Mouse (Mus musculus) liver, postnatal 0 days (tissue): ENCODE measurements around the gene Eef1akmt2. TPM values are rescaled to one million over a fixed set of nuclear protein-coding genes. Genes with fewer than 3 reads are reported as not detected.
A peak's percentile ranks its signal among the peaks of the same experiment; 100 is the strongest.

ENCODE experiments used
- ATAC-seq: fragments of 200-750 bp; cut with Nextera tagmentation; 2 replicates; pipeline ENCODE4 v1.8.0; 2017; ENCODE audit warnings: mild to moderate bottlenecking, moderate library complexity
- DNase-seq: peaks from one replicate; pipeline ENCODE4 v3.0.0-alpha.2; 2016
- H3K27ac ChIP-seq: fragments of 300-500 bp; sonication (generic); 2 replicates; pipeline ENCODE4 v1.5.1; 2014; ENCODE audit warnings: antibody characterized with exemption, moderate library complexity, mild to moderate bottlenecking, low read depth
- H3K27me3 ChIP-seq: fragments of 300-500 bp; sonication (generic); 2 replicates; pipeline ENCODE4 v1.6.1; 2014; ENCODE audit warnings: low read length, control low read depth, mixed read lengths; ENCODE audit not compliant: insufficient read depth
- H3K36me3 ChIP-seq: fragments of 300-500 bp; sonication (generic); replicated peaks from 2 replicates; pipeline ENCODE4 v1.6.1; 2014; ENCODE audit warnings: mild to moderate bottlenecking, control low read depth, low read length, moderate library complexity, mixed read lengths; ENCODE audit not compliant: insufficient read depth
- H3K4me1 ChIP-seq: fragments of 300-500 bp; sonication (generic); 2 replicates; pipeline ENCODE4 v1.6.1; 2014; ENCODE audit warnings: antibody characterized with exemption, mild to moderate bottlenecking, control low read depth; ENCODE audit not compliant: insufficient read depth
- H3K4me2 ChIP-seq: fragments of 300-500 bp; sonication (generic); 2 replicates; pipeline ENCODE4 v1.6.1; 2014; ENCODE audit warnings: low read depth, mild to moderate bottlenecking, low read length, moderate library complexity, mixed read lengths
- H3K4me3 ChIP-seq: fragments of 300-500 bp; sonication (generic); 2 replicates; pipeline ENCODE4 v1.5.1; 2014; ENCODE audit warnings: low read depth, low read length
- H3K9ac ChIP-seq: fragments of 300-500 bp; sonication (generic); replicated peaks from 2 replicates; pipeline ENCODE4 v1.6.1; 2014; ENCODE audit warnings: mild to moderate bottlenecking, moderate library complexity
- H3K9me3 ChIP-seq: fragments of 300-500 bp; sonication (generic); 2 replicates; pipeline ENCODE4 v1.6.1; 2016; ENCODE audit warnings: mild to moderate bottlenecking, control low read depth, low read length, mixed read lengths
- CTCF ChIP-seq: sonication (generic); IDR thresholded peaks from 2 replicates; pipeline ENCODE4 v1.5.1; 2016; ENCODE audit warnings: antibody characterized with exemption, low read depth
- EP300 ChIP-seq: IDR thresholded peaks from 2 replicates; pipeline ENCODE4 v1.6.1; 2016; ENCODE audit warnings: antibody characterized with exemption, low read depth, mild to moderate bottlenecking
- WGBS: fragments of 180-500 bp; shearing (Covaris S2); extraction: QIAGEN DNeasy Blood & Tissue Kit; methylation state at CpG from one replicate; pipeline ENCODE4 v1.1.7; 2014; ENCODE audit not compliant: insufficient replicate concordance; 5-methylcytosine and 5-hydroxymethylcytosine counted together
- polyA plus RNA-seq: library from polyadenylated mRNA; unstranded; fragments of >200 nt; fragmentation: Nextera tagmentation; extraction: Ambion mirVana; gene quantifications from 2 replicates; pipeline ENCODE4 v1.2.1, GENCODE M21; 2015

Gene Eef1akmt2
- polyA plus RNA-seq, 1 experiment from 2014 or later: 14.1 TPM

DNA sequence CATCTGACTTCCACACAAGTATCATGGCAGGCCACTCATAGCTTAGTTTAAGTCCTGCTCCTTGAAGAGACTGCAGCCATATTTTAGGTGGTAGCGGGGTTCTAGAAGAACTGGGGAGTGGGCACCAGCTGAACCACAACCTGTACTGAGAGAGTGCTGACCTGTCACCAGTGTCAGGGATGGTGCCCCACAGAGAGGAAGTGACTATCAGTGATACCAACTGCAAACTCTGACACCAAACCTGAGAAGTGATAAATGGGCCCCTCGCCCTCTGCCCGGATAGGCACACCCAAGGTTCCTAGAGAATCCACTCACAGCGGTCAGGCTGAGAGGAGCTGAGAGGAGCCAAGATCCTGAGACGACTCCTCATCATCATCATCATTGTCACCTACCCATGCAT is 47.5 kb downstream of the Eef1akmt2 start:
- no peak overlapping the region for H3K4me3 ChIP-seq
- H3K27me3 ChIP-seq: no peaks in the 10 kb centered on the region
- H3K27ac ChIP-seq: peak overlapping the region; percentile 57
- peaks cover 57% of the 10 kb centered on the region for H3K4me1 ChIP-seq
- H3K36me3 ChIP-seq: peaks cover 9% of the 10 kb centered on the region; the same call in 1 of the 2 replicates
- peak overlapping the region; percentile 40 for H3K4me2 ChIP-seq
- ATAC-seq (no peak), DNase-seq (no peak)
- TF ChIP-seq EP300: no peak
- TF ChIP-seq CTCF: no peak
- WGBS: 44% methylated on average over 5 of the region's 5 CpGs
- H3K9ac ChIP-seq: peak overlapping the region; percentile 38
- H3K9me3 ChIP-seq: no peaks in the 10 kb centered on the region

DNA sequence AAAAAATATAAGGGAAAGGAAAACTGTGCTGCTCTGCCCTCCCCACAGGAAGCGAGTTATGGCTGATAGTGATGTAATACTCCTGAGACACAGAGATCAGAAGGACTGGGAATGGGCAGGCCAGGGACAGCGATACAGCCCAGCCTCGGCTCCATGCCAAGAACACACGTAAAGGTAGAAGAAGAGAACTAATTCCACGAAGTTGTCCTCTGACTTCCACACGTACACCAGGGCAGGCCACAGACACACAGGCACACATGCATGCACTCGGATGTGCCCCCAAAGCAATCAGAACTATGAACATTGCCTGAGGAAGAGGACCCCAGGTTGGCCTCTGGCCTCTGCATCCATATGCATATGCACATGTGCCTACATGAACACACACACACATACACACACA is 48.0 kb downstream of the Eef1akmt2 start:
- peak overlapping the region; percentile 40 for H3K4me2 ChIP-seq
- peak; percentile 52 for ATAC-seq
- WGBS: 57% methylated on average over 7 of the region's 7 CpGs

DNA sequence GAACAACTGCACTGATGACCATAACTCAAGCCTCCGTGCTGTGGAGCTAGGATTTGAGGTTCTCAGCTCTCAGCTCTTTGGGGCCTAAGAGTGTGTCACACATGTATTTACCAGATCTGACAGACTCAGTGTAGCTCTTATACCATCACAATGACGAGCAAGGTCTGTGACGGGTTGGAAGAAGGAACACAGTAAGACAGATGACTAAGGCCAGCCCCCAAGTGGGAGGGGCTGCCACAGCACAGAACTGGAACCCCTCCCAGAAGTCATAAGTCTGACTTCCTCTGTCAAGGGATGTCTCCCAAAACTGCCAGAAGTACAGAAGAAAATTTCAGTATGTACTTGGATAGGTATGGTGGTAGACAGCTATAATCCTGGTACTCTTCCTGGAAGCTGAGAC is 48.5 kb downstream of the Eef1akmt2 start:
- no peak for TF ChIP-seq EP300
- TF ChIP-seq CTCF: no peak
- peak; percentile 76 for ATAC-seq
- Histone ChIP-seq H3K27ac (peak overlapping the region; percentile 57), H3K9me3 (no peaks in the 10 kb centered on the region), H3K4me3 (no peak overlapping the region), H3K4me1 (peaks cover 49% of the 10 kb centered on the region), H3K36me3 (peaks cover 9% of the 10 kb centered on the region; the same call in 1 of the 2 replicates), H3K4me2 (peak overlapping the region; percentile 40), H3K27me3 (no peaks in the 10 kb centered on the region), H3K9ac (peak overlapping the region; percentile 38; the same call in 1 of the 2 replicates)
- DNase-seq: peak; percentile 50
- 46% methylated on average over 3 of the region's 3 CpGs for WGBS

More for the DNA sequence above, 48.0 kb downstream of the Eef1akmt2 start:
- no peak for TF ChIP-seq EP300
- no peak for TF ChIP-seq CTCF
- peaks cover 54% of the 10 kb centered on the region for H3K4me1 ChIP-seq
- peaks cover 9% of the 10 kb centered on the region; the same call in 1 of the 2 replicates for H3K36me3 ChIP-seq
- peak overlapping the region; percentile 38 for H3K9ac ChIP-seq
- no peak overlapping the region for H3K4me3 ChIP-seq
- no peaks in the 10 kb centered on the region for H3K9me3 ChIP-seq
- H3K27me3 ChIP-seq: no peaks in the 10 kb centered on the region
- DNase-seq: no peak
- H3K27ac ChIP-seq: peak overlapping the region; percentile 57; the same call in 1 of the 2 replicates

DNA sequence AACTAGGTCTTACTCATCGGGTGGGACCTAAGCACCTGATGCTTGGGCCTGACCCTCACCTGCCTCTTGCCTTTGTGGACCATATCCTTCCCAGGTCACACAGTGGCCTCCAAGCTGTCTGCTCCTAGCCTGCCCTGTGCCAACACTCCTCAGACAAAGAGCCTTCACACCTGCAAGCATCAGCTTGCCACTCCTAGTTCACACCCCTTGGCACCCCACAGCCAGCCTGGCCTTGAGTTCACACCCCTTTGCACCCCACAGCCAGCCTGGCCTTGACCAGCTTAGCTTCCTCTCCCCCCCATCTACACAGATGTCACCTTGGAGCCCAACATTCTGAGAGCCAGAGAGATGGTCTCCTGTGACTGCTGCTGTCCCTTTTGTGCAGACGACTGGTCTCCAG is 49.1 kb downstream of the Eef1akmt2 start:
- Histone ChIP-seq H3K9me3 (no peaks in the 10 kb centered on the region), H3K27me3 (no peaks in the 10 kb centered on the region), H3K27ac (peak overlapping the region; percentile 57; the same call in 1 of the 2 replicates), H3K4me2 (no peak overlapping the region), H3K4me1 (peaks cover 42% of the 10 kb centered on the region), H3K36me3 (peaks cover 9% of the 10 kb centered on the region; the same call in 1 of the 2 replicates), H3K4me3 (no peak overlapping the region), H3K9ac (no peak overlapping the region)
- WGBS: 73% methylated on average over 2 of the region's 2 CpGs
- no peak for DNase-seq
- ATAC-seq: no peak
- no peak for TF ChIP-seq CTCF
- TF ChIP-seq EP300: no peak

DNA sequence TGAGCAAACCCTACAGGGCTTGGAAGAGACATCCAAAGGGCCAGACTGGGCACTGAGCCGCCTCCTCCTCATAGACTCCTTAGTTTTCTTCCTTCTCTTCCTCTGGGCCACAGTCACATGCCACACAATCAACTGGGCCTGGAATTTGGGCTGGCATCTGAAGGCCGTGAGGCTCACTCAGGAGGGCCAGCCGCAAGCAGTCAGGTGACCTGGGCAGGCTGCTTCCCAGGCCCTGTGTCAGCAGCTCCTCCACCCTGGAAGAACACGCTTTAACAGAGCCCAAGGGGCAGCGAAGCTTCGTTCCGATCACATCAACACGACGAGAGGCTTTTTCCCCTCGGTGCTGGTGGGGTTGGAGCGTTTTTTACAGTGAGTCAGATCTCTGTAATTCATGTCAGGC is 49.8 kb downstream of the Eef1akmt2 start:
- DNase-seq (no peak), ATAC-seq (no peak)
- H3K9me3 ChIP-seq: no peaks in the 10 kb centered on the region
- no peak overlapping the region for H3K9ac ChIP-seq
- peaks cover 41% of the 10 kb centered on the region for H3K4me1 ChIP-seq
- H3K4me3 ChIP-seq: no peak overlapping the region
- no peak overlapping the region for H3K4me2 ChIP-seq
- TF ChIP-seq EP300 (no peak), CTCF (no peak)
- WGBS: 90% methylated on average over 11 of the region's 11 CpGs
- H3K27me3 ChIP-seq: no peaks in the 10 kb centered on the region
- H3K27ac ChIP-seq: 0 out of 2 replicates have a peak overlapping the region, but pooled peaks have one; percentile 12
- peaks cover 9% of the 10 kb centered on the region; the same call in 1 of the 2 replicates for H3K36me3 ChIP-seq

DNA sequence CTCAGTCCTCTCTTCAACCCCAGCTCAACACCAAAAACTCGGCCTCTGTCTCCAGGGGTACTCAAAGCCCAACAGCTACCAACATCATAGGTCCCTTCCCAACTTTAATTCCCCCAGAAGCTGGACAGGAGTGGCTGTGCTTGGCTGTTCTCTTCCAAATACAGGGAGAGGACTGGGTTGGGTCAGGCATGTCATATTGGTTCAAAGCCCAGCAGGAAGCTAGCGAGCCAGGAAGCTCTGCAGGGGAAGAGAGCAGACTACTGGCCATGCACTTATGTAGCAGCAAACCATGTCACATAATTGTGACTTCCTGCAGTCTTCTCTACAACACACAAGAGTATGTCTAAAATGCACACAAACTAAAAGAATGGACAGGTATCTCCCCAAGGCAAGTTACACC is 50.4 kb downstream of the Eef1akmt2 start:
- peaks cover 8% of the 10 kb centered on the region; the same call in 1 of the 2 replicates for H3K36me3 ChIP-seq
- H3K9me3 ChIP-seq: no peaks in the 10 kb centered on the region
- ATAC-seq: no peak
- TF ChIP-seq EP300 (no peak), CTCF (no peak)
- no peak overlapping the region for H3K4me3 ChIP-seq
- H3K27ac ChIP-seq: no peak overlapping the region
- 81% methylated on average over 2 of the region's 2 CpGs for WGBS
- H3K9ac ChIP-seq: no peak overlapping the region
- H3K4me1 ChIP-seq: peaks cover 40% of the 10 kb centered on the region
- no peak overlapping the region for H3K4me2 ChIP-seq
- peak; percentile 11 for DNase-seq
- no peaks in the 10 kb centered on the region for H3K27me3 ChIP-seq

DNA sequence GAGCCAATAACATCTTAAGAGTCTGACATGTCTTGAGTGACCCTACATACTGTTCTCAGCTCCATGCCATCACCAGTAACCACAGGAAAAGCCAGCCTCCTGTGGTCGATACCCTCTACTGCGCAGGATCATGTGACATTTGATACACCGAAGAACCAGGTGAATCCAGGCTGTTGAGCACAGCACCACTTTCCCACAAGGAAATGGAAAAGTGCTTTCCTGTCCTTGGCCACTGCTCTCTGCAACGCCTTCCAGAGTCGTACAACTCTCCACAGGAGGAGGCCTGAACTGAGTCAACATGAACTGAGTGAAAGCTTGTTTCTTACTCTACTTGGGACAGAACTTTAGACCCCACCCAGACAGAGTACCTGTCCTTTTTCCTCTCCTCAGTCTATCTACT is 51.0 kb downstream of the Eef1akmt2 start:
- 77% methylated on average over 5 of the region's 5 CpGs for WGBS
- no peak for ATAC-seq
- no peak overlapping the region for H3K4me2 ChIP-seq
- peak; percentile 6 for DNase-seq
- no peak for TF ChIP-seq CTCF
- TF ChIP-seq EP300: no peak
- peaks cover 6% of the 10 kb centered on the region; the same call in 1 of the 2 replicates for H3K36me3 ChIP-seq
- no peak overlapping the region for H3K4me3 ChIP-seq
- no peaks in the 10 kb centered on the region for H3K27me3 ChIP-seq
- H3K9me3 ChIP-seq: no peaks in the 10 kb centered on the region
- no peak overlapping the region for H3K27ac ChIP-seq
- no peak overlapping the region for H3K9ac ChIP-seq
- peaks cover 35% of the 10 kb centered on the region for H3K4me1 ChIP-seq
